Mouse (Mus musculus): ENCODE data around the gene Man1a2.

Gene Man1a2

GRCm38 (mm10) chr3:100685087-100685762 lies at the start of gene Man1a2:
Man1a2 (minus strand) TSS chr3:100685503.
- DNase-seq (ENCODE audit: extremely low read depth, low read depth) = peak; percentile 83

- DNase-seq (ENCODE audit: extremely low read depth, low read depth) = peak; percentile 50
These were observed 49.3 kb upstream of the Man1a2 start for GRCm38 (mm10) chr3:100734482-100735154.

GRCm38 (mm10) chr3:100731896-100732295 lies 46.6 kb upstream of the Man1a2 start:
- DNase-seq (ENCODE audit: extremely low read depth, low read depth) = no peak

- DNase-seq (ENCODE audit: extremely low read depth, low read depth) = no peak
These were observed 46.0 kb upstream of the Man1a2 start for GRCm38 (mm10) chr3:100731347-100731746.

GRCm38 (mm10) chr3:100728008-100728712 lies 42.9 kb upstream of the Man1a2 start:
- no peak for DNase-seq (ENCODE audit: extremely low read depth, low read depth)

GRCm38 (mm10) chr3:100725960-100726674 lies 40.8 kb upstream of the Man1a2 start:
- no peak for DNase-seq (ENCODE audit: extremely low read depth, low read depth)

GRCm38 (mm10) chr3:100720786-100721300 lies 35.5 kb upstream of the Man1a2 start:
- DNase-seq (ENCODE audit: extremely low read depth, low read depth) = no peak

- no peak for DNase-seq (ENCODE audit: extremely low read depth, low read depth)
These were observed 30.9 kb upstream of the Man1a2 start for GRCm38 (mm10) chr3:100716241-100716640.

GRCm38 (mm10) chr3:100715367-100715766 lies 30.1 kb upstream of the Man1a2 start:
- no peak for DNase-seq (ENCODE audit: extremely low read depth, low read depth)

GRCm38 (mm10) chr3:100713142-100714005 lies 28.1 kb upstream of the Man1a2 start:
- no peak for DNase-seq (ENCODE audit: extremely low read depth, low read depth)

- DNase-seq (ENCODE audit: extremely low read depth, low read depth) = no peak
These were observed 26.8 kb upstream of the Man1a2 start for GRCm38 (mm10) chr3:100712140-100712539.

GRCm38 (mm10) chr3:100711486-100711885 lies 26.2 kb upstream of the Man1a2 start:
- no peak for DNase-seq (ENCODE audit: extremely low read depth, low read depth)

GRCm38 (mm10) chr3:100707117-100707516 lies 21.8 kb upstream of the Man1a2 start:
- no peak for DNase-seq (ENCODE audit: extremely low read depth, low read depth)

- DNase-seq (ENCODE audit: extremely low read depth, low read depth) = no peak
These were observed 19.9 kb upstream of the Man1a2 start for GRCm38 (mm10) chr3:100705128-100705667.

- no peak for DNase-seq (ENCODE audit: extremely low read depth, low read depth)
These were observed 18.7 kb upstream of the Man1a2 start for GRCm38 (mm10) chr3:100703847-100704644.

GRCm38 (mm10) chr3:100702875-100703846 lies 17.9 kb upstream of the Man1a2 start:
- DNase-seq (ENCODE audit: extremely low read depth, low read depth) = peak; percentile 99

- no peak for DNase-seq (ENCODE audit: extremely low read depth, low read depth)
These were observed 3.4 kb upstream of the Man1a2 start for GRCm38 (mm10) chr3:100688747-100689146.

- no peak for DNase-seq (ENCODE audit: extremely low read depth, low read depth)
These were observed 1.5 kb upstream of the Man1a2 start for GRCm38 (mm10) chr3:100686756-100687155.
